Mouse (Mus musculus): ENCODE results near the gene Ncoa7. TPM values are rescaled to one million over a fixed set of nuclear protein-coding genes. Genes with fewer than 3 reads are reported as not detected.

The Ncoa7 gene
- polyA plus RNA-seq, 1 experiment: 2.4 TPM

DNA sequence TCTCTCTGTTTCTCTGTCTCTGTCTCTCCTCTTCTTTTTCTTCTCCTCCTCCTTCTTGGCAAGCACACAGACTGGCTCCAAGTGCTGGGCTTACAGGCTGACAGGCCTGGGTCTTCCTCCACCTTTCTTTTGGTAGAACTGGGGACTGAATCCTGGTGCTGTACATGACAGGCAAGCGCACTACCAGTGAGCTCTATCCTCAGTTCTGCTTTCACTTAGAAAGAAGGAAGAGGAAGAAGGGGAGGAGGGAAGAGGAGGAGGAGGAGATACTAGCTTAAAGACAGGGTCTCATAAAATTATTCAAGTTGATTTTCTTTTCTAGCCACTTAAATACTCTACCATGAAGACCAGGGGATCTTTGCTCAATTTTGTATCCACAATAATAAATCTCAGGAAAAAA lies 80.1 kb downstream of the Ncoa7 start:
- H3K4me1 ChIP-seq (ENCODE audit: control insufficient read depth, insufficient read depth, insufficient read length, low read length): no peaks in the 10 kb centered on the region
- no peak overlapping the region for H3K27ac ChIP-seq (ENCODE audit: insufficient read depth, low read depth, low read length)
- TF ChIP-seq CTCF (IDR thresholded peaks at IDR 0.05; ENCODE audit: extremely low read depth, insufficient read length, insufficient replicate concordance, low read depth, low read length) (no peak), POLR2A (IDR thresholded peaks at IDR 0.05; ENCODE audit: low read depth, low read length) (no peak)
- WGBS: 80% methylated on average over 1 of the region's 1 CpGs
- no peaks in the 10 kb centered on the region for H3K27me3 ChIP-seq (ENCODE audit: control insufficient read depth, insufficient read depth, low read length)
- H3K36me3 ChIP-seq (ENCODE audit: control insufficient read depth, insufficient read depth, low read length): no peaks in the 10 kb centered on the region
- H3K4me3 ChIP-seq (ENCODE audit: low read depth, low read length): no peak overlapping the region

DNA sequence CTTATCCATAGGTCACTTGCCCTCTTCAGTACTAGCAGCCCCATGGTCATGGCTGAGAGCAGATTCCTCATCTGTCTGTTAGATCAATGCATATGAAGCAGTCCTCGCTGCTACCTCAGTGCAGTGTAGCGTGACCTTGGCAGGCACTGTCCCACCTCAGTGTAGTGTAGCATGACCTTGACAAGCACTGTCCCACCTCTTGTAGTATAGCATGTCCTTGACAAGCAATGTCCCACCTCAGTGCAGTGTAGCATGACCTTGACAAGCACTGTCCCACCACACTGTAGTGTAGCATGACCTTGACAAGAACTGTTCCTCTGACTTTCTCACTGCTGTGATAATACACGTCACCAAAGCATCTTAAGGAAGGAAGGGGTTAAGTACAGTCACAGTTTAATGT lies 82.6 kb downstream of the Ncoa7 start:
- no peak overlapping the region for H3K27ac ChIP-seq (ENCODE audit: insufficient read depth, low read depth, low read length)
- WGBS: 93% methylated on average over 3 of the region's 3 CpGs
- H3K27me3 ChIP-seq (ENCODE audit: control insufficient read depth, insufficient read depth, low read length): no peaks in the 10 kb centered on the region
- H3K4me1 ChIP-seq (ENCODE audit: control insufficient read depth, insufficient read depth, insufficient read length, low read length): no peaks in the 10 kb centered on the region
- no peaks in the 10 kb centered on the region for H3K36me3 ChIP-seq (ENCODE audit: control insufficient read depth, insufficient read depth, low read length)
- no peak overlapping the region for H3K4me3 ChIP-seq (ENCODE audit: low read depth, low read length)
- TF ChIP-seq POLR2A (IDR thresholded peaks at IDR 0.05; ENCODE audit: low read depth, low read length) (no peak), CTCF (IDR thresholded peaks at IDR 0.05; ENCODE audit: extremely low read depth, insufficient read length, insufficient replicate concordance, low read depth, low read length) (no peak)

DNA sequence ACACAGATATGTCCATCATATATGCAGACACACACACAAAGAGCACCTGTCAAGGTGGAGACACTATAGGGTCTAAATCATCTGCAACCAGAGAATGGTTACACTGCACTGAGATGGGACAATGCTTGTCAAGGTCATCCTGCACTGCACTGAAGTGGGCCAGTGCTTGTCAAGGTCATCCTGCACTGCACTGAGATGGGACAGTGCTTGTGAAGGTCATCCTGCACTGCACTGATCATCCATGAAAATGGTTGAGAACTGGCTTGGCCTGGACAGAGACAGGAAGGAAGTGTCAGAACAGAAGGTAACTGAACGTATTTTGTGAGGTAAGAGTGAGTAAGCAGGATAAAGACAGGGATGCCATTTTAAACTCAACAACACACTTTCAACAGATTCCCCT lies 83.2 kb downstream of the Ncoa7 start:
- Histone ChIP-seq H3K27me3 (ENCODE audit: control insufficient read depth, insufficient read depth, low read length) (no peaks in the 10 kb centered on the region), H3K4me3 (ENCODE audit: low read depth, low read length) (no peak overlapping the region), H3K27ac (ENCODE audit: insufficient read depth, low read depth, low read length) (no peak overlapping the region), H3K4me1 (ENCODE audit: control insufficient read depth, insufficient read depth, insufficient read length, low read length) (no peaks in the 10 kb centered on the region), H3K36me3 (ENCODE audit: control insufficient read depth, insufficient read depth, low read length) (no peaks in the 10 kb centered on the region)
- 77% methylated on average over 1 of the region's 1 CpGs for WGBS
- TF ChIP-seq POLR2A (IDR thresholded peaks at IDR 0.05; ENCODE audit: low read depth, low read length): no peak
- no peak for TF ChIP-seq CTCF (IDR thresholded peaks at IDR 0.05; ENCODE audit: extremely low read depth, insufficient read length, insufficient replicate concordance, low read depth, low read length)

DNA sequence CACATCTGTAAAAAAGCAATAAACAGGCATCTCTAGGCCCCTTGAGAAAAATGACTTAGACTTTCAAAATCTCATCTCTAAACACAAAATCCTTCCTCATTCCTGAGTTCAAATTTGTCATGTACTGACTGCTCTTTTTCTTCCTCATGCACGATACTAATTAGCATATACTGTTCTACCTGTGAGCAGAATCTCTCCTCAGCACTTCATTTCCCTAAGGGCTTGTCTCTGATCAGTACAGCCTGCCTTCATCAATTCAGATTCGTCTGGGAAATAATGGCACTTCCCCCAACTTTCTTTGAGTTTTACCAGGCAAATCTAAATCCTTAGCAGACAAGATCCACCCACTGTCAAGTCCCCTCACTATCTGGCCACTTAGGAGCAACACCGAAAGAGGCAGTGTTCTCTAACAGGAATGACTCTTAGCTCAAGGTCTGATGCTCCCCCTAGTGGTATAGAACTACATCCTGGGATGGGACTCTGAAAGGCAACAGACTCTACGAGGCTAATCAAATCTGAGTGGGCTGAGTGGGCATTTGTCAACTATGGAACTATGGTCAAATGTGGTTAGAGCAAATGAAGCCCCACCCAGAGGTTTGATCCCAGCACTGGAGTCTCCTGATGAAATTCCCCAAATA lies 84.3 kb downstream of the Ncoa7 start:
- Histone ChIP-seq H3K4me3 (ENCODE audit: low read depth, low read length) (no peak overlapping the region), H3K36me3 (ENCODE audit: control insufficient read depth, insufficient read depth, low read length) (no peaks in the 10 kb centered on the region), H3K27me3 (ENCODE audit: control insufficient read depth, insufficient read depth, low read length) (no peaks in the 10 kb centered on the region), H3K27ac (ENCODE audit: insufficient read depth, low read depth, low read length) (no peak overlapping the region), H3K4me1 (ENCODE audit: control insufficient read depth, insufficient read depth, insufficient read length, low read length) (no peaks in the 10 kb centered on the region)
- WGBS: 9% methylated on average over 4 of the region's 4 CpGs
- TF ChIP-seq CTCF (IDR thresholded peaks at IDR 0.05; ENCODE audit: extremely low read depth, insufficient read length, insufficient replicate concordance, low read depth, low read length) (no peak), POLR2A (IDR thresholded peaks at IDR 0.05; ENCODE audit: low read depth, low read length) (no peak)

DNA sequence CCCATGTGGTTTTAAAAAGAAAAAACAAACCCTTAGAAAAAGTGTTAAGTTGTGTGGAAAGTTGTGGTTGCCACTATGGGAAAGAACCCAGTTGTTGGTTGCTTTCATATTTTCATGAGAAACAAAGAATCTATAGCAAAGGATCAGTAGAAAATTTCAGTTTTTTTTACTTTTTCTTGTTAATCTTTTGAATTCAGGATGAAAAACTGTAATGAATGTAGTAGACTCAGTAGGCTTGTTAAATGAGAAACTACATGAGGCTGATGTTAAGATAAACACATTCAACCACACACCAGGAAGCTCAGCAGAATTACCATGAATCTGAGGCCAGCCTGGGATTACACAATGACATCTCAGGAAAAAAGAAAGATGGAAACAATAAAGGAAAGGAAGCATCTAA lies 87.0 kb downstream of the Ncoa7 start:
- Histone ChIP-seq H3K27me3 (ENCODE audit: control insufficient read depth, insufficient read depth, low read length) (no peaks in the 10 kb centered on the region), H3K27ac (ENCODE audit: insufficient read depth, low read depth, low read length) (no peak overlapping the region), H3K4me3 (ENCODE audit: low read depth, low read length) (no peak overlapping the region), H3K4me1 (ENCODE audit: control insufficient read depth, insufficient read depth, insufficient read length, low read length) (no peaks in the 10 kb centered on the region), H3K36me3 (ENCODE audit: control insufficient read depth, insufficient read depth, low read length) (no peaks in the 10 kb centered on the region)
- TF ChIP-seq CTCF (IDR thresholded peaks at IDR 0.05; ENCODE audit: extremely low read depth, insufficient read length, insufficient replicate concordance, low read depth, low read length) (no peak), POLR2A (IDR thresholded peaks at IDR 0.05; ENCODE audit: low read depth, low read length) (no peak)

DNA sequence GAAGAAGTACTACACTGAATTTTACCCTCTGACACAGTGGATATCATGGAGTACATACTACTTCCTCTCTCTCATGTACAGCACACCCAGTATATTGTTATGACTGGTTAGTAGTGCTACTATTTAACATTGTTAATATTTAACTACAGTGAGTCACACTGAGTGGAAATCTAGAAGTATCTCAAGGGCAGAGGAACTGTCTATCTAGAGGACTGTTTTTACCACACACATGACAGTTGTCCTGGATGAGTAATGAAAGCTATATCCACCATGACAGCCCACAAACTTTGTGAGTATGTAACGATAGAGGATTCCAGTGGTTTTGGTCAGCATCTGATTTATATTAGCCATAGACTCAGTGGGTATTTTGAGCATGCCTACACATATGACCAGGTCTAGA lies 90.6 kb downstream of the Ncoa7 start:
- no peak for TF ChIP-seq POLR2A (IDR thresholded peaks at IDR 0.05; ENCODE audit: low read depth, low read length)
- no peak for TF ChIP-seq CTCF (IDR thresholded peaks at IDR 0.05; ENCODE audit: extremely low read depth, insufficient read length, insufficient replicate concordance, low read depth, low read length)
- WGBS: 64% methylated on average over 1 of the region's 1 CpGs
- Histone ChIP-seq H3K27ac (ENCODE audit: insufficient read depth, low read depth, low read length) (no peak overlapping the region), H3K4me1 (ENCODE audit: control insufficient read depth, insufficient read depth, insufficient read length, low read length) (no peaks in the 10 kb centered on the region), H3K27me3 (ENCODE audit: control insufficient read depth, insufficient read depth, low read length) (no peaks in the 10 kb centered on the region), H3K4me3 (ENCODE audit: low read depth, low read length) (no peak overlapping the region), H3K36me3 (ENCODE audit: control insufficient read depth, insufficient read depth, low read length) (no peaks in the 10 kb centered on the region)

DNA sequence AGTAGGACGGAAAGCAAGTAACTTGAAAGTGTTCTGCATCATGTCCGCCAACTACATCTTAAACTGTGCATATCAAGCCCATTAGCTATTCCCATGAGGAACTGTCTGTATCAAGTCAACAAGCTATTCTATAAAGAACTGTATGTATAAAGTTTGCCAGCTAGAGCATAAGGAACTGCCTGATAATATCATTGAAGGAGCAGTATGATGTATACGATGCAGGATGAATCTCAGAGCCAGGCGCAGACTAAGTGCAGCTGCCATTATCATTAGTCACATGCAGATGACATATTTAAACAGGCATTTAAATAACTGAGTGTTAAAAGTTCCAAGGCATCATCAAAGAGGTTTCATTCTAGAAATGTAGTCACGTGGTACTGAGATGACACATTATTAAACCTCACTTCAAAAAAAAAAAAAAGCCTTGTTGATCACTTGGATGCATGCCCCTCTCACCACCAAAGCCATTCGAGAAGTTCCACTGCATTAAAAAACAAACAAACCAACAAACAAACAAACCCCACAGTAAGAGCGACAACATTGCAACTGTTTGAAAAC lies 93.2 kb downstream of the Ncoa7 start:
- no peak overlapping the region for H3K27ac ChIP-seq (ENCODE audit: insufficient read depth, low read depth, low read length)
- no peak overlapping the region for H3K4me3 ChIP-seq (ENCODE audit: low read depth, low read length)
- 76% methylated on average over 7 of the region's 7 CpGs for WGBS
- TF ChIP-seq CTCF (IDR thresholded peaks at IDR 0.05; ENCODE audit: extremely low read depth, insufficient read length, insufficient replicate concordance, low read depth, low read length) (no peak), POLR2A (IDR thresholded peaks at IDR 0.05; ENCODE audit: low read depth, low read length) (no peak)
- H3K36me3 ChIP-seq (ENCODE audit: control insufficient read depth, insufficient read depth, low read length): no peaks in the 10 kb centered on the region
- no peaks in the 10 kb centered on the region for H3K4me1 ChIP-seq (ENCODE audit: control insufficient read depth, insufficient read depth, insufficient read length, low read length)
- no peaks in the 10 kb centered on the region for H3K27me3 ChIP-seq (ENCODE audit: control insufficient read depth, insufficient read depth, low read length)

All from small intestine, adult 2 months (tissue).